ENCODE assay signal across 9 mouse cellular contexts in genomic region chr5:151060476-151060875, GRCm38 (mm10).
DNase-seq lines count a peak whose midpoint lies in the region; ATAC-seq and TF ChIP-seq lines count a peak whose summit lies in the region.
"Had no signal": no experiment of that assay in that cellular context is flagged by ENCODE, and none has a peak within 500 bp of the region (broad histone marks: within the 10 kb centered on the region; RNA-seq: fewer than 3 reads in every experiment).

No protein-coding gene starts in this region.

- peak; percentile 13; the same call in 1 of the 2 replicates for ATAC-seq in forebrain, embryonic 12.5 days (ENCODE audit: low FRiP score)
- no peak for ATAC-seq in forebrain, embryonic 15.5 days (replicated peaks)
- ATAC-seq in intestine, embryonic 14.5 days (replicated peaks; ENCODE audit: low FRiP score, low TSS enrichment, low read depth) = peak; percentile 48
- ATAC-seq in neural tube, embryonic 15.5 days (ENCODE audit: low FRiP score) = no peak

- H3K9ac ChIP-seq in forebrain, embryonic 12.5 days = no peak overlapping the region
- H3K9ac ChIP-seq in forebrain, embryonic 15.5 days (replicated peaks) = no peak overlapping the region
- H3K9ac ChIP-seq in liver, adult 2 months (ENCODE audit: low read depth, low read length) = peak overlapping the region; percentile 31
- H3K9ac ChIP-seq in intestine, embryonic 14.5 days (ENCODE audit: low read length) = no peak overlapping the region
- no peak overlapping the region for H3K9ac ChIP-seq in neural tube, embryonic 15.5 days (replicated peaks)
- H3K9ac ChIP-seq: liver, embryonic 15.5 days had no signal

- H3K4me1 ChIP-seq in forebrain, embryonic 12.5 days = no peaks in the 10 kb centered on the region; the same call in 1 of the 2 replicates
- H3K4me1 ChIP-seq in forebrain, embryonic 15.5 days = peaks cover 6% of the 10 kb centered on the region
- peaks cover 13% of the 10 kb centered on the region; the same call in 1 of the 2 replicates for H3K4me1 ChIP-seq in liver, adult 2 months (ENCODE audit: control insufficient read depth, insufficient read depth, low read length)
- H3K4me1 ChIP-seq in intestine, embryonic 14.5 days (replicated peaks; ENCODE audit: control insufficient read depth, insufficient read depth, low read length) = peaks cover 31% of the 10 kb centered on the region
- peaks cover 20% of the 10 kb centered on the region for H3K4me1 ChIP-seq in neural tube, embryonic 15.5 days
- H3K4me1 ChIP-seq: liver, embryonic 15.5 days had no signal

- H3K4me3 ChIP-seq in forebrain, embryonic 12.5 days (replicated peaks) = no peak overlapping the region
- H3K4me3 ChIP-seq in forebrain, embryonic 15.5 days = no peak overlapping the region
- no peak overlapping the region for H3K4me3 ChIP-seq in liver, adult 2 months (ENCODE audit: insufficient read depth, low read depth, low read length)
- H3K4me3 ChIP-seq in intestine, embryonic 14.5 days (ENCODE audit: low read depth, low read length) = no peak overlapping the region
- no peak overlapping the region for H3K4me3 ChIP-seq in neural tube, embryonic 15.5 days (replicated peaks)
- H3K4me3 ChIP-seq: liver, embryonic 15.5 days had no signal

- no peaks in the 10 kb centered on the region for H3K79me2 ChIP-seq in liver, adult 2 months (ENCODE audit: control insufficient read depth, insufficient read depth, low read length)

- DNase-seq in liver, adult 2 months (ENCODE audit: extremely low read depth, low read depth, low spot score) = no peak
- no peak for DNase-seq in liver
- DNase-seq in intestine, embryonic 14.5 days (ENCODE audit: low spot score) = peak; percentile 63
- DNase-seq in ovary, postnatal 36 days (ENCODE audit: low spot score) = no peak
- DNase-seq in left cerebral cortex, adult 9 months (ENCODE audit: low spot score in 2 of 2) = no peak

- no peak for TF ChIP-seq POLR2A in liver, adult 2 months (IDR thresholded peaks at IDR 0.05; ENCODE audit: extremely low read depth, insufficient read depth, low read length)

- 83% methylated on average over 12 of the region's 12 CpGs for WGBS in forebrain, embryonic 12.5 days
- WGBS in forebrain, embryonic 15.5 days = 83% methylated on average over 12 of the region's 12 CpGs
- 75% methylated on average over 12 of the region's 12 CpGs for WGBS in liver, adult 2 months
- 31% methylated on average over 12 of the region's 12 CpGs for WGBS in intestine, embryonic 14.5 days
- WGBS in neural tube, embryonic 15.5 days = 45% methylated on average over 12 of the region's 12 CpGs

- H3K27ac ChIP-seq in forebrain, embryonic 12.5 days = 0 out of 2 replicates have a peak overlapping the region, but pooled peaks have one; percentile 26
- H3K27ac ChIP-seq in forebrain, embryonic 15.5 days (replicated peaks) = no peak overlapping the region; the same call in 1 of the 2 replicates
- peak overlapping the region; percentile 65 for H3K27ac ChIP-seq in liver, adult 2 months (replicated peaks; ENCODE audit: insufficient read depth, low read depth, low read length)
- peak overlapping the region; percentile 69 for H3K27ac ChIP-seq in intestine, embryonic 14.5 days (ENCODE audit: low read depth)
- H3K27ac ChIP-seq in neural tube, embryonic 15.5 days (replicated peaks) = peak overlapping the region; percentile 45; the same call in 1 of the 2 replicates
- H3K27ac ChIP-seq: liver, embryonic 15.5 days had no signal

- no peaks in the 10 kb centered on the region for H3K9me3 ChIP-seq in forebrain, embryonic 12.5 days
- H3K9me3 ChIP-seq in forebrain, embryonic 15.5 days = no peaks in the 10 kb centered on the region
- peaks cover 7% of the 10 kb centered on the region; the same call in 1 of the 2 replicates for H3K9me3 ChIP-seq in intestine, embryonic 14.5 days (ENCODE audit: control insufficient read depth, low read length)
- H3K9me3 ChIP-seq in neural tube, embryonic 15.5 days (replicated peaks) = no peaks in the 10 kb centered on the region

- TF ChIP-seq CTCF in liver, adult 2 months (IDR thresholded peaks at IDR 0.05; ENCODE audit: low read depth, low read length) = peak; percentile 9; the same call in 1 of the 2 replicates

- H3K4me2 ChIP-seq in forebrain, embryonic 12.5 days = no peak overlapping the region
- H3K4me2 ChIP-seq in forebrain, embryonic 15.5 days (replicated peaks) = no peak overlapping the region
- H3K4me2 ChIP-seq in intestine, embryonic 14.5 days (ENCODE audit: low read length) = peak overlapping the region; percentile 23; the same call in 1 of the 2 replicates
- peak overlapping the region; percentile 32 for H3K4me2 ChIP-seq in neural tube, embryonic 15.5 days
- H3K4me2 ChIP-seq: liver, embryonic 15.5 days had no signal

- H3K27me3 ChIP-seq in forebrain, embryonic 12.5 days = no peaks in the 10 kb centered on the region
- H3K27me3 ChIP-seq in forebrain, embryonic 15.5 days = no peaks in the 10 kb centered on the region
- no peaks in the 10 kb centered on the region for H3K27me3 ChIP-seq in liver, adult 2 months (ENCODE audit: control insufficient read depth, insufficient read depth, low read length)
- H3K27me3 ChIP-seq in intestine, embryonic 14.5 days (replicated peaks; ENCODE audit: control insufficient read depth, insufficient read depth, low read length) = no peaks in the 10 kb centered on the region
- H3K27me3 ChIP-seq in neural tube, embryonic 15.5 days (replicated peaks) = no peaks in the 10 kb centered on the region
- H3K27me3 ChIP-seq: liver, embryonic 15.5 days had no signal

- no peaks in the 10 kb centered on the region; the same call in 1 of the 2 replicates for H3K36me3 ChIP-seq in forebrain, embryonic 12.5 days (replicated peaks)
- no peaks in the 10 kb centered on the region for H3K36me3 ChIP-seq in forebrain, embryonic 15.5 days
- peaks cover 41% of the 10 kb centered on the region for H3K36me3 ChIP-seq in liver, adult 2 months (ENCODE audit: control insufficient read depth, insufficient read depth, low read length)
- H3K36me3 ChIP-seq in intestine, embryonic 14.5 days (ENCODE audit: control insufficient read depth, insufficient read depth, low read length) = peaks cover 31% of the 10 kb centered on the region
- peaks cover 15% of the 10 kb centered on the region for H3K36me3 ChIP-seq in neural tube, embryonic 15.5 days

Comparison
In these comparisons a context has a peak if more than half of its experiments do, and no peak if none do; other contexts are left out.
1. ATAC-seq: peak in forebrain, embryonic 12.5 days (single experiment) and intestine, embryonic 14.5 days (single experiment); none in forebrain, embryonic 15.5 days (single experiment) and neural tube, embryonic 15.5 days (single experiment).
2. H3K4me2 ChIP-seq: peak in intestine, embryonic 14.5 days (single experiment) and neural tube, embryonic 15.5 days (single experiment); none in forebrain, embryonic 12.5 days (single experiment) and forebrain, embryonic 15.5 days (single experiment).